Mouse (Mus musculus) liver, embryonic 14.5 days (tissue): ENCODE data around the gene Hoxa7. TPM values are rescaled to one million over a fixed set of nuclear protein-coding genes. Genes with fewer than 3 reads are reported as not detected.

Source experiments
- ATAC-seq: fragments of 200-750 bp; cut with Nextera tagmentation; 2 replicates; pipeline ENCODE4 v1.8.0; 2017; ENCODE audit warnings: moderate number of reproducible peaks, mild to moderate bottlenecking, moderate library complexity; ENCODE audit not compliant: insufficient read depth
- DNase-seq, 3 experiments: peaks; one replicate each; pipeline ENCODE4 v3.0.0-alpha.2; 2012 to 2013; ENCODE audit warnings: low read depth in 3 of 3, low spot score in 3 of 3
- H3K27ac ChIP-seq: fragments of 300-500 bp; sonication (generic); 2 replicates; pipeline ENCODE4 v1.5.1; 2014; ENCODE audit warnings: moderate library complexity, mild to moderate bottlenecking, control low read depth, inconsistent platforms
- H3K27me3 ChIP-seq: fragments of 300-500 bp; sonication (generic); 2 replicates; pipeline ENCODE4 v1.6.1; 2014; ENCODE audit warnings: mild to moderate bottlenecking, low read length, moderate library complexity; ENCODE audit not compliant: control insufficient read depth, insufficient read depth
- H3K36me3 ChIP-seq: fragments of 300-500 bp; sonication (generic); replicated peaks from 2 replicates; pipeline ENCODE4 v1.6.1; 2014; ENCODE audit warnings: low read depth; ENCODE audit not compliant: control insufficient read depth, insufficient read depth
- H3K4me1 ChIP-seq, 2 experiments: fragments of 200-500 bp in 1 of 2; fragments of 300-500 bp in 1 of 2; sonication (generic) in 1 of 2; replicated peaks; 2 replicates each; pipeline ENCODE4 v1.6.1; 2012 to 2014; ENCODE audit warnings: antibody characterized with exemption in 1 of 2, inconsistent platforms in 1 of 2, low read length in 1 of 2; ENCODE audit not compliant: control insufficient read depth in 2 of 2, insufficient read depth in 2 of 2
- H3K4me2 ChIP-seq: fragments of 300-500 bp; sonication (generic); 2 replicates; pipeline ENCODE4 v1.6.1; 2014; ENCODE audit warnings: low read depth, mild to moderate bottlenecking, control low read depth, moderate library complexity
- H3K4me3 ChIP-seq, 2 experiments: fragments of 200-500 bp in 1 of 2; fragments of 300-500 bp in 1 of 2; sonication (generic) in 1 of 2; 2 replicates each; pipeline ENCODE4 v1.5.1; 2012 to 2014; ENCODE audit warnings: low read depth in 2 of 2, low read length in 2 of 2, mild to moderate bottlenecking in 2 of 2, control low read depth in 1 of 2, inconsistent platforms in 1 of 2, moderate library complexity in 1 of 2; ENCODE audit not compliant: insufficient read depth in 1 of 2
- H3K9ac ChIP-seq: fragments of 300-500 bp; sonication (generic); replicated peaks from 2 replicates; pipeline ENCODE4 v1.6.1; 2014; ENCODE audit warnings: mild to moderate bottlenecking, control low read depth, moderate library complexity
- H3K9me3 ChIP-seq: fragments of 300-500 bp; sonication (generic); 2 replicates; pipeline ENCODE4 v1.6.1; 2016; ENCODE audit warnings: low read length, mixed read lengths; ENCODE audit not compliant: control insufficient read depth
- CTCF ChIP-seq: IDR thresholded peaks from 2 replicates; pipeline ENCODE4 v1.5.1; 2016; ENCODE audit warnings: antibody characterized with exemption, low read depth, control low read depth
- EP300 ChIP-seq: IDR thresholded peaks from 2 replicates; pipeline ENCODE4 v1.6.1; 2016; ENCODE audit warnings: antibody characterized with exemption, low read depth
- WGBS: fragments of 180-500 bp; shearing (Covaris S2); extraction: QIAGEN DNeasy Blood & Tissue Kit; methylation state at CpG from one replicate; pipeline ENCODE4 v1.1.7; 2014; ENCODE audit not compliant: insufficient replicate concordance; 5-methylcytosine and 5-hydroxymethylcytosine counted together
- polyA plus RNA-seq, 2 experiments: library from polyadenylated mRNA; depleted of rRNA in 1 of 2; stranded (reverse) in 1 of 2; unstranded in 1 of 2; fragments of >200 nt; fragmentation: Nextera tagmentation in 1 of 2; extraction: Ambion mirVana in 1 of 2; gene quantifications; 2 replicates each; pipeline versions ENCODE4 v1.2.1 to v1.2.3; 2012 to 2014

Gene Hoxa7
- polyA plus RNA-seq, 2 experiments, result 0.23 to 0.26 TPM

- H3K4me1 ChIP-seq, result no peaks in the 10 kb centered on the region
- no peak overlapping the region for H3K27ac ChIP-seq
- no peak overlapping the region for H3K4me3 ChIP-seq
- no peaks in the 10 kb centered on the region for H3K36me3 ChIP-seq
- ATAC-seq, result no peak
- H3K9me3 ChIP-seq, result no peaks in the 10 kb centered on the region
- TF ChIP-seq CTCF (no peak), EP300 (no peak)
- WGBS, result under 1% methylated on average over 35 of the region's 35 CpGs
- H3K4me2 ChIP-seq, result no peak overlapping the region
- no peak for DNase-seq
- H3K9ac ChIP-seq, result no peak overlapping the region
- H3K27me3 ChIP-seq, result peaks cover 91% of the 10 kb centered on the region
These were observed 31.2 kb upstream of the Hoxa7 start for GRCm38 (mm10) chr6:52252775-52253376.

DNA sequence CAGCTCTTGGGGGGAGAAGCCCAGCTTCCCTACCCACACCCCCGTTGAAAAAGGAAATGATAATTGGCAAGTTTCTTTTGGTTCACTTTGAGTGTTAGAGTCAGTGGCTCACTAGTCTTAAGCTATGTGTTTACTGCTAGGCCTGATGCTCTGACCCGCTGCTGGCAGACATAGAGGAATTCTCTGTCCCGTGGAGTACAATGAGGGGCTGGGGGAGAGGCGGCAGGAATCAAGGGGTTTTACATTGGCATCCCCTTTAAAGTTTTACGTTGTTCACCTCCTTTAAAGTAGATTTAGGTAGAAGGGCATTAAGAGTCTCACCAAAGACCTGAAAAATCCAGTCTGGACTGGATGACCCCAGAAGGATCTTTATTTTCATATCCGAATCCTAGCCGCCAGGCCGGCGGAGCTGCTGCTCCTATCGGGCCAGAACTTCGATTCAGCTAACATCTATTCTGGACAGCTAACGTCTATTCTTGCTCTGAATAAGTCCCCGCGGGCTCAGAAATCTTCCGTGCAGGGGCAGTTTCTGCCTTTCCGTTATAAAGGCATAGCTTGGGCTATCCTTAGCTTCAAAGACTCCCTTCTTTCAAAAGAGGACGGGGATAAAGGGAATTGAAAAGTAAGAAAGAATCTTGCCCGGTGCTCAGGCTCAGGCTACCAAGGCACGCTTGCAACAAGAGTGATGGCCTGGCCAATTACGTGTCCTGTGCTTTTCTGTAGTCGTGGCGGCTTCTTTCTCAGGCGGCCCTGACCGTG, 30.5 kb upstream of the Hoxa7 start:
- TF ChIP-seq CTCF (no peak), EP300 (no peak)
- ATAC-seq, result no peak
- H3K4me3 ChIP-seq, result no peak overlapping the region
- peaks cover 92% of the 10 kb centered on the region for H3K27me3 ChIP-seq
- H3K9me3 ChIP-seq, result no peaks in the 10 kb centered on the region
- H3K36me3 ChIP-seq, result no peaks in the 10 kb centered on the region
- no peak overlapping the region for H3K27ac ChIP-seq
- no peaks in the 10 kb centered on the region for H3K4me1 ChIP-seq
- no peak for DNase-seq
- no peak overlapping the region for H3K4me2 ChIP-seq
- H3K9ac ChIP-seq, result no peak overlapping the region
- 2% methylated on average over 24 of the region's 24 CpGs for WGBS

- Histone ChIP-seq H3K27me3 (peaks cover 93% of the 10 kb centered on the region), H3K4me1 (no peaks in the 10 kb centered on the region), H3K4me2 (no peak overlapping the region), H3K36me3 (no peaks in the 10 kb centered on the region), H3K27ac (no peak overlapping the region), H3K9ac (no peak overlapping the region), H3K4me3 (no peak overlapping the region), H3K9me3 (no peaks in the 10 kb centered on the region)
- no peak for TF ChIP-seq EP300
- TF ChIP-seq CTCF, result no peak
- WGBS, result 7% methylated on average over 7 of the region's 7 CpGs
- DNase-seq (no peak), ATAC-seq (no peak)
These were observed 29.7 kb upstream of the Hoxa7 start for GRCm38 (mm10) chr6:52251177-52251879.

DNA sequence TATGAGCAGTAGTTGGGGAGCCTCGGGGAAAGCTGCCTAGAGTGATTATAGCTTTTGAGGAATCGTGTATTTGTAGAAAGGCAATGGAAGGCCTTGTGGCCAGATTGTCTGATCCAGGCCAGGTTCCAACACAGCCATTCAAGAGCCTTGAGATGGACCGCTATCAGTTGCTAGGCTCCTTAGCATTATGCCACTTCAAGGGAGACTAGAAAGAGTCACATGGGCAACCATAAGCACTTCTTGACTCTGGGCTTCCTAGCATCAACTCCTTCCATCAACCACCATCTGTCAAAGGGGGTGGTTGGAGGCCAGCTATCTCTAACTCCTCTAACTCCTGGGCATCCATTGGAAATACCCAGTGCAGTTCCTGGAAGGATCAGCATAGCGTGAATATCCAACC, 28.2 kb upstream of the Hoxa7 start:
- 0% methylated on average over 4 of the region's 4 CpGs for WGBS
- Histone ChIP-seq H3K27me3 (peaks cover 95% of the 10 kb centered on the region), H3K9me3 (no peaks in the 10 kb centered on the region), H3K9ac (no peak overlapping the region), H3K4me2 (no peak overlapping the region), H3K36me3 (no peaks in the 10 kb centered on the region), H3K4me1 (no peaks in the 10 kb centered on the region), H3K27ac (no peak overlapping the region), H3K4me3 (no peak overlapping the region)
- no peak for TF ChIP-seq EP300
- TF ChIP-seq CTCF, result no peak
- DNase-seq (no peak), ATAC-seq (no peak)

DNA sequence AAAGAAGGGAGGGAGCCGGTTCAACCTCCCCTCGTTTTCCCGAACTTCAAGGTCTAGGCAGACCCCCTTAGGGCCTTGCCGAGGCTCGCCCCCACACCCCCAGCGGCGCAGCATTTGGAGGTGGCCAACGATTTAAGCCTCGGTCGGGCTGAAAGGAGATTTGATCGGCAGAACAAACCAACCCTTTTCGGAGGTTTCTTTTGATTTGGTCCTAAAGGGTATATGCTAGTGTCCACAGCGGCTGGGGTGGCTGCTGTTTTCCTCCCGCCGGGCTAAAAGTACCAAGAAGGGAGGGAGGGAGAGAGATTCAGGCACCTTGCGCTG, 27.7 kb upstream of the Hoxa7 start:
- Histone ChIP-seq H3K9ac (no peak overlapping the region), H3K9me3 (no peaks in the 10 kb centered on the region), H3K36me3 (no peaks in the 10 kb centered on the region), H3K4me3 (no peak overlapping the region), H3K27me3 (peaks cover 98% of the 10 kb centered on the region), H3K27ac (no peak overlapping the region), H3K4me1 (no peaks in the 10 kb centered on the region), H3K4me2 (no peak overlapping the region)
- no peak for TF ChIP-seq CTCF
- ATAC-seq (no peak), DNase-seq (no peak)
- WGBS, result under 1% methylated on average over 16 of the region's 16 CpGs
